Mouse (Mus musculus) MEL (cell line): ENCODE results near the gene Plp2.
A peak's percentile ranks its signal among the peaks of the same experiment; 100 is the strongest.

Experiments
- CTCF ChIP-seq, 3 experiments: IDR thresholded peaks in 2 of 3; conservative IDR thresholded peaks in 1 of 3; 2 replicates each; pipeline ENCODE4 v1.5.1; 2011 to 2012; ENCODE audit warnings: low read length in 3 of 3, low read depth in 2 of 3, mild to moderate bottlenecking in 2 of 3, improper control_type of control experiment in 1 of 3, inconsistent platforms in 1 of 3, mixed read lengths in 1 of 3, moderate library complexity in 1 of 3; ENCODE audit not compliant: control insufficient read depth in 1 of 3, insufficient read depth in 1 of 3, poor library complexity in 1 of 3, severe bottlenecking in 1 of 3
- GABPA ChIP-seq: IDR thresholded peaks from 2 replicates; pipeline ENCODE4 v1.6.1; 2012; ENCODE audit warnings: low read depth, mild to moderate bottlenecking, inconsistent platforms, low read length, improper control_type of control experiment, moderate library complexity
- JUND ChIP-seq: IDR thresholded peaks from 2 replicates; pipeline ENCODE4 v1.6.1; 2011; ENCODE audit warnings: low read depth, mild to moderate bottlenecking, improper control_type of control experiment, low read length
- MEF2A ChIP-seq: IDR thresholded peaks from 2 replicates; pipeline ENCODE4 v1.6.1; 2014; ENCODE audit warnings: low read depth, mild to moderate bottlenecking, inconsistent platforms, low read length, improper control_type of control experiment; ENCODE audit not compliant: poor library complexity, insufficient replicate concordance, severe bottlenecking; ENCODE audit errors: extremely low read depth
- POLR2A ChIP-seq, 2 experiments: IDR thresholded peaks; 2 replicates each; pipeline ENCODE4 v1.6.1; 2011 to 2012; ENCODE audit warnings: low read length in 2 of 2, mild to moderate bottlenecking in 2 of 2, control low read depth in 1 of 2, improper control_type of control experiment in 1 of 2, low read depth in 1 of 2, moderate library complexity in 1 of 2; ENCODE audit not compliant: control insufficient read depth in 1 of 2, insufficient read depth in 1 of 2, poor library complexity in 1 of 2
- ZKSCAN1 ChIP-seq: IDR thresholded peaks from 2 replicates; pipeline ENCODE4 v1.6.1; 2012; ENCODE audit warnings: low read depth, mild to moderate bottlenecking, inconsistent platforms, low read length, improper control_type of control experiment, moderate library complexity

- TF ChIP-seq CTCF (IDR thresholded peaks at IDR 0.05 in 2 of 3, conservative IDR thresholded peaks at IDR 0.05 in 1 of 3; ENCODE audit: control insufficient read depth in 1 of 3, insufficient read depth in 1 of 3, low read depth in 2 of 3, low read length in 3 of 3, poor library complexity in 1 of 3, severe bottlenecking in 1 of 3) (peak in 2 of 3 experiments; percentile 29 to 31; a peak in 3 of 6 replicates), JUND (no peak), GABPA (no peak), POLR2A (IDR thresholded peaks at IDR 0.05; ENCODE audit: control insufficient read depth in 1 of 2, insufficient read depth in 1 of 2, low read depth in 1 of 2, low read length in 2 of 2, poor library complexity in 1 of 2) (peak; percentile 63 to 84), ZKSCAN1 (peak; percentile 80; the same call in 1 of the 2 replicates), MEF2A (no peak)
Observed at GRCm38 (mm10) chrX:7648671-7649304, 22.4 kb downstream of the Plp2 start.
